ENCODE assay signal across 22 mouse cellular contexts in the genomic region with DNA sequence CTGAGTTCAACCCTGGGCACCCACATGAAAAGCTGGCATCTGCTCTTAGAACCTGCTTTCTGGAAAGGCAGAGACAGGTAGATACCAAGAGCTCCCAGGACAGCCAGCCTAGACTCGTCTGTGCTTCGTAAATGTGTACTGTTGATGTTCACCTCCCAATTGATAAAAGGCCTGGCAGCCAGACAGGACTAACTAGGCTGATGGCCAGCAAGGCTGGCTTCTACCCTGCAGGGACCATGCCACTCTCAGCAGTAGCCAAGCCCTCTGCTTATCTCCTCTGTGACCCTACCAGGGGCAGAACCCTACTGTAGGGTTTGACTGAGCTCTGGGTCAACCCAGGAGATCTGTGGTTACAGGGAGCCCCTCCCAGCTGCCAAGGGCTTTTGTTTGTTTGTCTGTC. TPM values are rescaled to one million over a fixed set of nuclear protein-coding genes. Genes with fewer than 3 reads are reported as not detected.
DNase-seq lines count a peak whose midpoint lies in the region; ATAC-seq and TF ChIP-seq lines count a peak whose summit lies in the region.
"Had no signal": no experiment of that assay in that cellular context is flagged by ENCODE, and none has a peak within 500 bp of the region (broad histone marks: within the 10 kb centered on the region; RNA-seq: fewer than 3 reads in every experiment).

No protein-coding gene starts in this region.

- no peak overlapping the region for H3K4me2 ChIP-seq in heart, embryonic 12.5 days
- no peak overlapping the region for H3K4me2 ChIP-seq in heart, postnatal 0 days (ENCODE audit: low read depth, low read length)
- H3K4me2 ChIP-seq: embryonic facial prominence, embryonic 13.5 days; forebrain, embryonic 12.5 days; hindbrain, embryonic 12.5 days had no signal

- no peak overlapping the region for H3K27ac ChIP-seq in heart, embryonic 12.5 days (ENCODE audit: poor library complexity, severe bottlenecking)
- H3K27ac ChIP-seq in heart, postnatal 0 days (ENCODE audit: low read depth), result no peak overlapping the region
- H3K27ac ChIP-seq: embryonic facial prominence, embryonic 13.5 days; forebrain, embryonic 12.5 days; hindbrain, embryonic 12.5 days had no signal

- no peak overlapping the region for H3K4me3 ChIP-seq in heart, embryonic 12.5 days
- H3K4me3 ChIP-seq in heart, postnatal 0 days (ENCODE audit: low read depth, low read length), result no peak overlapping the region
- H3K4me3 ChIP-seq: embryonic facial prominence, embryonic 13.5 days; forebrain, embryonic 12.5 days; hindbrain, embryonic 12.5 days had no signal

- no peak for TF ChIP-seq CTCF in heart, postnatal 0 days (IDR thresholded peaks at IDR 0.05; ENCODE audit: low read depth)

- TF ChIP-seq EP300 in heart, postnatal 0 days (IDR thresholded peaks at IDR 0.05; ENCODE audit: low read depth), result no peak

- peak; percentile 70 to 76 for DNase-seq in heart, adult 18-20 months
- DNase-seq in heart, adult 9 months (ENCODE audit: low spot score in 2 of 2), result peak; percentile 44 to 67
- DNase-seq in heart, postnatal 0 days (ENCODE audit: low spot score), result no peak
- DNase-seq in heart, postnatal 4 days, result peak; percentile 51
- DNase-seq in kidney, adult 11 months, result no peak
- DNase-seq: adrenal gland, adult 8-10 months; cerebellum, adult 11 months; cerebellum, adult 9-10 months; cerebellum, postnatal 36 days; gastrocnemius, postnatal 25 days; kidney, adult 9 months had no signal

- no peaks in the 10 kb centered on the region for H3K27me3 ChIP-seq in heart, embryonic 12.5 days (replicated peaks)
- no peaks in the 10 kb centered on the region for H3K27me3 ChIP-seq in heart, postnatal 0 days (ENCODE audit: control insufficient read depth, insufficient read depth, low read length)

- no peak overlapping the region for H3K9ac ChIP-seq in heart, embryonic 12.5 days
- H3K9ac ChIP-seq in heart, postnatal 0 days (replicated peaks; ENCODE audit: low read depth, low read length), result no peak overlapping the region
- H3K9ac ChIP-seq: embryonic facial prominence, embryonic 13.5 days; forebrain, embryonic 12.5 days; hindbrain, embryonic 12.5 days had no signal

- no peaks in the 10 kb centered on the region; the same call in 1 of the 2 replicates for H3K9me3 ChIP-seq in heart, embryonic 12.5 days (replicated peaks)
- no peaks in the 10 kb centered on the region for H3K9me3 ChIP-seq in heart, postnatal 0 days (replicated peaks; ENCODE audit: control insufficient read depth, low read length)
- H3K9me3 ChIP-seq: embryonic facial prominence, embryonic 13.5 days; hindbrain, embryonic 12.5 days had no signal

- no peak for ATAC-seq in heart, embryonic 12.5 days (ENCODE audit: insufficient number of reproducible peaks, low FRiP score)
- 0 out of 2 replicates have a peak, but pooled peaks have one; percentile 20 for ATAC-seq in heart, postnatal 0 days (ENCODE audit: insufficient read depth, low read depth)
- no peak for ATAC-seq in megakaryocyte, adult 5-6 weeks (ENCODE audit: poor library complexity, severe bottlenecking)
- ATAC-seq: forebrain, embryonic 16.5 days; hindbrain, embryonic 16.5 days; inflammation-experienced regulatory T-cells, adult 6 months; intestine, postnatal 0 days had no signal

- 33% methylated on average over 2 of the region's 2 CpGs for WGBS in heart, embryonic 12.5 days
- 23% methylated on average over 2 of the region's 2 CpGs for WGBS in heart, postnatal 0 days

- H3K36me3 ChIP-seq in heart, embryonic 12.5 days, result no peaks in the 10 kb centered on the region
- no peaks in the 10 kb centered on the region for H3K36me3 ChIP-seq in heart, postnatal 0 days (replicated peaks; ENCODE audit: control insufficient read depth, insufficient read depth, low read length)
- H3K36me3 ChIP-seq: embryonic facial prominence, embryonic 13.5 days; forebrain, embryonic 12.5 days; hindbrain, embryonic 12.5 days had no signal

- 0 out of 2 replicates have a peak, but pooled peaks cover 2% of the 10 kb centered on the region for H3K4me1 ChIP-seq in heart, embryonic 12.5 days (replicated peaks)
- H3K4me1 ChIP-seq in heart, postnatal 0 days (ENCODE audit: control insufficient read depth, insufficient read depth), result peaks cover 4% of the 10 kb centered on the region; the same call in 1 of the 2 replicates
- H3K4me1 ChIP-seq: embryonic facial prominence, embryonic 13.5 days; hindbrain, embryonic 12.5 days had no signal

RNA-seq across cellular contexts. Expression of gene Sox1, which starts 45.5 kb away (rescaled TPM):
- not detected for total RNA-seq in heart, adult 18-20 months (2021)
- not detected in 2 replicates for polyA plus RNA-seq in heart, embryonic 12.5 days (2016; fragmentation: Nextera tagmentation; extraction: Ambion mirVana)
- not detected in 2 replicates for total RNA-seq in heart, postnatal 0 days (2014; rRNA removed; ENCODE audit: low replicate concordance)
- polyA plus RNA-seq in heart, postnatal 0 days (2015; fragmentation: Nextera tagmentation; extraction: Ambion mirVana), result not detected in 2 replicates
- not detected for total RNA-seq in heart, postnatal 4 days (2021)
- total RNA-seq in megakaryocyte, adult 5-6 weeks (2015), result not detected in 2 replicates
- total RNA-seq in megakaryocyte, adult 5-6 weeks (2017), result not detected in 2 replicates
- total RNA-seq: adrenal gland, adult 8-10 months; gastrocnemius, postnatal 25 days; granulocyte monocyte progenitor cell, adult 5-6 weeks had no signal
- polyA plus RNA-seq: embryonic facial prominence, embryonic 13.5 days; heart, embryonic 16.5 days; inflammation-experienced regulatory T-cells, adult 6 months; intestine, postnatal 0 days had no signal

Comparison
In these comparisons a context has a peak if more than half of its experiments do, and no peak if none do; other contexts are left out.
1. DNase-seq: peak in heart, adult 18-20 months (2 of 2), heart, adult 9 months (2 of 2) and heart, postnatal 4 days (single experiment); none in heart, postnatal 0 days (single experiment) and kidney, adult 11 months (single experiment).